Mouse (Mus musculus) left cerebral cortex, adult 2 months (tissue): Measurements from ENCODE around the gene Fam163a. TPM values are rescaled to one million over a fixed set of nuclear protein-coding genes. Genes with fewer than 3 reads are reported as not detected.
"Not testable (repeated sequence)": the region's sequence is repeated elsewhere in the genome, so short reads cannot be mapped to it uniquely, and the experiment has no call there.

ENCODE experiments used
- DNase-seq, 2 experiments: peaks; one replicate each; pipeline ENCODE4 v3.0.0; 2021 to 2022; ENCODE audit warnings: low spot score in 2 of 2, mixed read lengths in 1 of 2; ENCODE audit errors: extremely low spot score in 1 of 2
- H3K27ac ChIP-seq: fragments of 200-600 bp; 2 replicates; pipeline ENCODE4 v1.8.1; 2022
- H3K4me3 ChIP-seq: fragments of 200-600 bp; 2 replicates; pipeline ENCODE4 v1.8.1; 2022
- CTCF ChIP-seq: fragments of 200-600 bp; IDR thresholded peaks from 2 replicates; pipeline ENCODE4 v1.8.1; 2022; ENCODE audit warnings: antibody characterized with exemption, mild to moderate bottlenecking, moderate library complexity
- intact Hi-C: fragments of 180-260 bp; cut with DNase I; formaldehyde crosslinking; loops from one replicate; pipeline ENCODE4 v1.15.1; 2025
- total RNA-seq, 2 experiments: library from RNA; stranded (reverse); gene quantifications; 2 replicates each; pipeline ENCODE4 v1.2.3; 2021

The Fam163a gene
- total RNA-seq, 2 experiments from 2014 or later: 8.0 to 8.4 TPM

DNA sequence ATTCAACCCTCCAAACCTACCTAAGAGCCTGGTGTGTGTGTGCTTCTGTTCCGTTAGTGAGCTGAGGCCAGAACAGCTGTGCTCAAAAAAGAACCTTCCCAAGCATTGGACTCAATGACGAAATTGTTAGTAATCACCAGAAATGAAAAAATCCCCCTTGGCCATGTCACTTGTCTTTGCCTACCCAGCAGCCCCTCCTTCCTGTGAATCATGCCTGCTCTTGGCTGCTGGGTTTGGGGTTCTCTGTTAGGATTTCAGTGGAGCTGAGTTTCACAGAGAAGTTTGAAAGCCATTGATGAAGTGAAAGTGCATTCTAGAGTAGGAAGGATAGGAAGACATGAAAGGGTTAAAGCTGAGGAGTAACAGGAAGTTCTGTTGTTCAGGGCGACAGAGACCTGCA, 138.7 kb downstream of the Fam163a start:
- no peak for DNase-seq
- H3K4me3 ChIP-seq: no peak overlapping the region
- intact Hi-C loops: no loop called here
- no peak for TF ChIP-seq CTCF
- H3K27ac ChIP-seq: no peak overlapping the region

DNA sequence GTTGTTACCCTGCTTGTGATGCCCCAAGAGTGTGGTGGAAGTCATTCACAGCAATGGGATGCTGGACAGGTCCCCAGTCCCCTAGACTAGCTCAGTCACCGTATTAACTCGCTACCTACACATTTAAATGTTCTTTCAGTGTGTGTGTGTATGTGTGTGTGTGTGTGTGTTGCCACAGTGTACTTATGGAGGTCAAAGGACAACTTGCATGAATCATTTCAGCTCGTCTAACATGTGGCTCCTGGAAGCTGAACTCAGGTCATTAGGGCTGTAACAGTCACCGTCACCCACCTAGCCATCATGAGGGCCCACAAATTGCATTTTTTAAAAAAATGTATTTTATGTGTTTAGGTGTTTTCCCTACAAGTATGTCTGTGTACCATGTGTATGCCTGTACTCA, 142.6 kb downstream of the Fam163a start:
- Histone ChIP-seq H3K4me3 (no peak overlapping the region), H3K27ac (no peak overlapping the region)
- no peak for DNase-seq
- TF ChIP-seq CTCF: no peak
- intact Hi-C loops: no loop called here

DNA sequence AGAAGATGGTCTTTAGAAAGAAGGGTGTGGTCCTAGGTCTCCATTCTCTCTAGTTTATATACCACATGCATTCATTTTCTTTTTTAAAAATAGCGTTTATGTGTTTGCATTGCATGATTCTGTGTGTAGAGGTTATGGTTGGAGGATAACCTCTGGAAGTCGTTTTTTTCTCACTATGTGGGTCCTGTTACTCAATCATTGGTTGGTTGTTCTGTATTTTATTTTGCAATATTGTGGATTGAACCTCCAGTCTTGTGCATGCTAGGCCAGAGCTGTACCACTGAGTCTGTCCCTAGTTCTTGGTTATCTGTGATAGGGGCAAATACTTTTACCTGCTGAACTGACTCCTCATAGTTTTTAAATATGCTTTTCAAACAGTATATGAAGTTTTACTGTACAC, 146.6 kb downstream of the Fam163a start:
- intact Hi-C loops: no loop called here
- Histone ChIP-seq H3K4me3 (no peak overlapping the region), H3K27ac (no peak overlapping the region)
- TF ChIP-seq CTCF: no peak
- DNase-seq: no peak

DNA sequence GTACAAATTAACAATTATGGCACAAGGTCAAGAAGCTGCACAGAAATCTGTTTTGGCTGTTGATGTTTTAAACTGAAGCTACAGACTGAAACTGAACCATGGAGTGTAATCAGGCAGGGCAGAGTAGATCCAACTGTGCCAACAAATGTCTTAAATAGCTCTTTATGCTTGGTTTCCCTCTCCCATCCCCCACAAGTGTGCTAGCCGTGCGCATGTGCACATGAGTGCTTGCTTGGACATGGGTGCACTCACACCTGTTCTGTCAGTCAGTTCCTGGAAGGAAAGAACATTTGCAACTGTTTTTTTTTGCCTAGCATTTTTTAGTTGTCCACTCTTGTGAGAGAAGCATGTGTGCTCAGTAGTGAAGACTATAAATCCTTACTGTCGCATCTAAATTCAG, 158.1 kb downstream of the Fam163a start:
- intact Hi-C loops: no loop called here
- Histone ChIP-seq H3K27ac (no peak overlapping the region), H3K4me3 (no peak overlapping the region)
- no peak for TF ChIP-seq CTCF
- no peak for DNase-seq

DNA sequence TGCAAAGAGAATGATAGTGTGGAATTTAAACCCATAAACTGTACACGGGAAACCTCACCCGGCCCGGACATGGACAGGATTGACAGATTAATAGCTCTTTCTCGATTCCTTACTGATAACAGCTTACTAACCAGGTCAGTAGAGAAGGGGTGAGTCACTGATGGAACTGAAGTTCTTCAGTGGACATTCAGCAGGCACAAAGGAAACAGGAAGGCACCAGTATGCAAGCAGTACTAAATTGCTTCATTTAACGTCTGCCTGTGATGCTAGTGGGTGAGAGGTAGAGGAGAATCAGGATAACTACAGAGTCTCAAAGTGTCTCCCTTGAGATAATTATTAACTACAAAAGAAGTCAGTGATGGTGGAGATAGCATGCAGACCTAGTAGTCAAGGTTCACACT, 160.6 kb downstream of the Fam163a start:
- no peak for DNase-seq
- no peak for TF ChIP-seq CTCF
- no peak overlapping the region for H3K4me3 ChIP-seq
- H3K27ac ChIP-seq: no peak overlapping the region
- intact Hi-C loops: no loop called here

DNA sequence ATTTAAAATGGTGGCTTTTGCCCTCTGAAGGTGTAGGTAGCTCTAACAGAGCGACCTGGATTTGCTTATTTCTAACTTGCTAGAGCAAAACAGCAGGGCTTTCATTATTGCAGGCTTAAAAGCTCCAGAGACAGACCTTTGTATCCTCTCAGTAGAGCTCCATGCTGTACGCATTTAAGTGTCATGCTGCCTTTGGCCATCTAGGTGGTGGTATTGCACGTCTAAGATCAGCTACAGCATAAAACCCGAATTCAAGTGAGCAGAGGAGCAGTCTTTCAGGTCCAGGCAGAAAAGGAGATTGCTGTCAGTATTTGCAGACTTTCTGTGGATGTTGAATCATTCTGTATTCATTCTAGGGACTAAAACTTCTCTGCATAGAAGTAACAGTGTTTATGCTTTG, 161.8 kb downstream of the Fam163a start:
- Histone ChIP-seq H3K4me3 (no peak overlapping the region; the same call in 1 of the 2 replicates), H3K27ac (no peak overlapping the region)
- peak in 1 of 2 experiments; percentile 22 for DNase-seq
- peak; percentile 65 for TF ChIP-seq CTCF
- intact Hi-C loops: no loop called here

DNA sequence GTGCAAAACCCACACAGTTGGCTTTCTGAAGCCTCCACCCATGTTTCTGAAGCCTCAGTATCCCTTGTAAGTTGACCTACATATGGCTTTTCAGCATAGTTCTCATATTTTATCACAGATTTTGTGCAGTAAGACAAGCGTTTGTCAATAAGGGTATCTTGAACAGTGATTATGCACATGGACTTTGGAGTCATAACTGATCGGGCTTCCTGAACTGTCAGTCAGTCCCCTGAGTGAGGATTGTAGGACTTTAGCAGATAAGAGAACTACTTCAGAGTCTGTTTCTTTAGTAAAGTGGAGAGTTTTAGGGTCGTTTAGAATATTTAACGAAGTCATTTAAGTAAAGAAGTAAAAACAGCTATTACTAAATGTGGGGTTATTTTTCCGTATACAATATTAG, 162.3 kb downstream of the Fam163a start:
- TF ChIP-seq CTCF: no peak
- intact Hi-C loops: no loop called here

DNA sequence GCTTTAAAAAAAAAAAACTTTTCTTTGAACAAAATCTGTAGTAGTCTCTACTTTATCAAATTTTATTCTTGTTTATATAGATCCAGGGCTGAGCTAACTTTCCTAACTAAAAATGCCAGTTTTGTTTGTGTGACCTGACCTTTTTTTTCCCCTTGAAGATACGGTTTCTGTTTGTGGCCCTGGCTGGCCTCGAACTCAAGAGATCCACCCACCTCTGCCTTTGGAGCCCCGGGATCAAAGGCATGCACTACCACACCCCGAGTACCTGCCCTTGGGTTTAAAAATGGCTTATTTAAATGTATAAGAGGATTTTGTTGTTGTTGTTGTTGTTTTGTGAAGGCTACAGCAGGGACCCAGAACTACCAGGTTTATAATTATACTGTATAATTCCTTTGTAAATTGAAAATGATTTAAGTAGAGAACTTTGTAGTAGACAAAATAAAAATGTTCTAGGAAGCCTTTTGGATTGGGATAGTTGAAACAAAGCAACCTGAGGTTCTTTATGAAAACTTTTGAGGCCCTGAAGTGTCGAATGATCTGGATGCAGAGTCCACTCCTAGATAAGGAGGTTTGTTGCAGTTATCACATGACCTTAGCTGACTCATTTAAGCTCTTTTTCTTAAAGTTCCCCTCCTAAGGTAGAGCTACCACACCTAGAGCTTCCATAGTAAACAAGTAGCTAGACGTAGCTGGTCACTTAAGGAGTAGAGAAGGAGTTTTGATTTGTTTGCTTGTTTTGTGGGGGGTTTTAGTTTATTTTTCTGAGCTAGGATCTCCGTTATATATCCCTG, 163.2 kb downstream of the Fam163a start:
- no peak overlapping the region for H3K27ac ChIP-seq
- intact Hi-C loops: no loop called here
- TF ChIP-seq CTCF: no peak

More for the DNA sequence above, 162.3 kb downstream of the Fam163a start:
- no peak overlapping the region for H3K27ac ChIP-seq
- DNase-seq: no peak
- no peak overlapping the region; the same call in 1 of the 2 replicates for H3K4me3 ChIP-seq

DNA sequence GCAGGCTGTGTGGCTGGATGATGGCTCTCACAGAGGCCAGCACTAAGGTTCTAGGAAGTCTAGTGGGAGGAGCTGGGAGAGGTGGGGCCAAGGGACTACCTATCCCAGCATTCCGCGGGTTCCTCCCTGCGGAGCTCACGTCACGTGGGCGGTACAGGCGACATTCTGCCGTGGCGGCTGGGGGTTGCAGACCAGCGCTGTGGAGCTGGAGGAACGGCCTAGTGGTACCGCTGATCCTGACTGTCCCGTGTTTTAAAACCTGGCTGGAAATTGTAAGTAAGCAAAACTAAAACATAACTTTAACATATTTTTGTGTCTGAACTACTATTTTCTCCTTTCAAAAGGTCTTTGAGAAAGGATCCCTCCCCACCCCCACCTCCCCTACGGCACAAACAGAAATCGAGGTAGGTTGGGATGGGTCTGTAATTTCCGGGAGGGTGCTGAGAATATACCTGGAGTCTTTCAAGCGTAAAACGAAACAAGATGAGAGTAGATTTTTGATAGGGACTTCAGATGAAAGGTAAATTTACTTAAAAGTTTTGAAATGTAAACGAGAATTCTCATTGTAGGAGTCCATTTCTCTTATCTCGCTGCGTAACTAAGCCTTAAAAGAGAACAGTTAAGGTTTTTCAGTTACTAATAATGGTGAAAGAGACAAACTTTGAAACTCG, 164.0 kb downstream of the Fam163a start:
- no peak for TF ChIP-seq CTCF
- Histone ChIP-seq H3K4me3 (peak overlapping the region; percentile 67), H3K27ac (peak overlapping the region; percentile 62)
- intact Hi-C loops: no loop called here
- DNase-seq: peak; percentile 88 to 91

More for the DNA sequence above, 163.2 kb downstream of the Fam163a start:
- no peak for DNase-seq
- peak overlapping the region; percentile 67 for H3K4me3 ChIP-seq

DNA sequence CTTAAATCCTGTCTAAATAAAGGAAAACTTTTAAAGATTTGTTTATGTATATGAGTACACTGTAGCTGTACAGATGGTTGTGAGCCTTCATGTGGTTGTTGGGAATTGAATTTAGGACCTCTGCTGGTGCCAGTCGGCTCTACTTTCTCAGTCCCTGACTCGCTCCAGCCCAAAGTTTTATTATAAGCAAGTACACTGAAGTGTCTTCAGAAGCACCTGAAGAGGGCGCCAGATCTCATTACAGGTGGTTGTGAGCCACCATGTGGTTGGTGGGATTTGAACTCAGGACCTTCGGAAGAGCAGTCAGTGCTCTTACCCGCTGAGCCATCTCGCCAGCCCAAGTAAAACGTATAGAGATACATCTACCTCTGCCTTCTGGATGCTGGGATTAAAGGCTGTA, 164.8 kb downstream of the Fam163a start:
- H3K4me3 ChIP-seq, intact Hi-C loops, DNase-seq: not testable (repeated sequence)
- TF ChIP-seq CTCF: peak; percentile 27; the same call in 1 of the 2 replicates
- peak overlapping the region; percentile 62; the same call in 1 of the 2 replicates for H3K27ac ChIP-seq

DNA sequence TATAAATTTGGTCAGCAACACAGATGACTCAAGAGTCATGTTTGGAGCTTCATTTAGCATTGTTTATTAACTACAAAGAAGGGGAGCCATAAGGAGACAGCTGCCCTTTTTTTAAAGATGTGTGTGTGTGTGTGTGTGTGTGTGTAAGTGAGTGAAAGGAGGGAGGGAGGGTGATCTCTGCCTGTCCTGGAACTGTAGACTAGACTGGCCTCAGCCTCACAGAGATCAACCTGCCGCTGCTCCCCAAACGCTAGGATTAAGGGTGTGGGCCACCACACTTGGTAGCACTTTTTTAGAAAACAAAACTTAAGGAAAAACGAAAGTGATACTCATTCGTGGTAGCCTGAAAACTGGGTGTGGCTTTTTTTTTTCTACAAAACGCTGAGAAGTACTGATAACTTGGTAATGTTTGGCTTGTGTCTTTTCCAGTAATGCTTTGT, 167.7 kb downstream of the Fam163a start:
- H3K27ac ChIP-seq: peak overlapping the region; percentile 100
- TF ChIP-seq CTCF: no peak
- intact Hi-C loops: no loop called here
- H3K4me3 ChIP-seq: peak overlapping the region; percentile 89
- DNase-seq: no peak
